Mouse (Mus musculus) erythroid progenitor cell, adult 5-6 weeks (primary cell): ENCODE measurements around the gene Mrpl54. TPM values are rescaled to one million over a fixed set of nuclear protein-coding genes. Genes with fewer than 3 reads are reported as not detected.
A peak's percentile ranks its signal among the peaks of the same experiment; 100 is the strongest.

Experiments used
- ATAC-seq: replicated peaks from 2 replicates; pipeline ENCODE4 v1.8.0; 2016; ENCODE audit warnings: moderate number of reproducible peaks, mild to moderate bottlenecking, moderate TSS enrichment, inconsistent platforms; ENCODE audit not compliant: poor library complexity, low FRiP score, severe bottlenecking
- total RNA-seq, 2 experiments: library from RNA; stranded (forward) in 1 of 2; stranded (reverse) in 1 of 2; fragments of 150-400 nt in 1 of 2; fragments of 186-747, 209-891 nt in 1 of 2; gene quantifications; 2 replicates each; pipeline versions ENCODE4 v1.2.3 to v1.2.4; 2015 to 2017; ENCODE audit warnings: low replicate concordance in 2 of 2

The Mrpl54 gene
- total RNA-seq, 2 experiments from 2014 or later, result 20.0 to 35.2 TPM

- no peak for ATAC-seq
Observed at GRCm38 (mm10) chr10:81268643-81269412, 2.1 kb upstream of the Mrpl54 start.

- peak; percentile 59 for ATAC-seq
Observed at GRCm38 (mm10) chr10:81268056-81268455, 1.3 kb upstream of the Mrpl54 start.

GRCm38 (mm10) chr10:81265540-81265939 lies 1.2 kb downstream of the Mrpl54 start:
- no peak for ATAC-seq

DNA sequence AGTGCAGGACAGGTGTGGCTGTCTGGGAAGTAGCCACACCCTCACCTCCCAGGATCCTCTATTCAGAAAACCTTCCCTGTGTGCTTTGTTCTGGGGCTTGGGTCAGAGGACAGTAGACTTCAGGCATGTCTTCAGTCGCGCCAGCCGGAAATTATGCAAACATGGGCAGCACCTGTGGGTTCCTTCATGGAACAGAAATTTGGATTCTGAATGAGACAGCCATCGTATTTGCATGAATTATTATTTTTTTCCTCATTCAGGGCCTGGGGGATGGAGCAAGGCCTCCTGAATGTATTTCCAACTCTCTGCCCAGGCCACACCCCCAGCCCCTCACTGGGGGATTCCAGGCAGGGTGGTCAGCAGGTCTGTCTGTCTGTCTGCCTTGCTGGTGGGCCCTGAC lies 5.7 kb downstream of the Mrpl54 start:
- ATAC-seq, result no peak

DNA sequence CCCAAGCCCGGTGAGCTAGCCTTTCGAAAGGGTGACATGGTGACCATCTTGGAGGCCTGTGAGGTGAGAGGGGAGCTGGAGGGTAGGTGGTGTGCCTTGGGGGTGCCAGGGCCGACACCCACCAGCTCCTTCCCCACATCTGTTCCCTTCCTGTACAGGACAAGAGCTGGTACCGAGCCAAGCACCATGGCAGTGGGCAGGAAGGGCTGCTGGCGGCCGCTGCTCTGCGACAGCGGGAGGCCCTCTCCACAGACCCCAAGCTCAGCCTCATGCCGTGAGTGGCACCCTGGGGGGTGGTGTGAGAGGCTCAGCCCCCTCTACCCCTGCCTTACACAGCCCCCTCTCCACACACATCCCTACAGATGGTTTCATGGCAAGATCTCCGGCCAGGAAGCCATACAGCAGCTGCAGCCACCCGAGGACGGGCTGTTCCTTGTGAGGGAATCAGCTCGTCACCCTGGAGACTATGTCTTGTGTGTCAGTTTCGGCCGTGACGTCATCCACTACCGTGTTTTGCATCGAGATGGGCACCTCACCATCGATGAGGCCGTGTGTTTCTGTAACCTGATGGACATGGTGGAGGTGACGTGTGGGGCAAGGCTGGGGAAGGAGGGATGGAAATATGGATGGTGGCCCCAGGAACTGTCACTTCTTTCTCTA lies 7.4 kb downstream of the Mrpl54 start:
- ATAC-seq, result no peak

- ATAC-seq, result no peak
Observed at GRCm38 (mm10) chr10:81257158-81258039, 9.3 kb downstream of the Mrpl54 start.

DNA sequence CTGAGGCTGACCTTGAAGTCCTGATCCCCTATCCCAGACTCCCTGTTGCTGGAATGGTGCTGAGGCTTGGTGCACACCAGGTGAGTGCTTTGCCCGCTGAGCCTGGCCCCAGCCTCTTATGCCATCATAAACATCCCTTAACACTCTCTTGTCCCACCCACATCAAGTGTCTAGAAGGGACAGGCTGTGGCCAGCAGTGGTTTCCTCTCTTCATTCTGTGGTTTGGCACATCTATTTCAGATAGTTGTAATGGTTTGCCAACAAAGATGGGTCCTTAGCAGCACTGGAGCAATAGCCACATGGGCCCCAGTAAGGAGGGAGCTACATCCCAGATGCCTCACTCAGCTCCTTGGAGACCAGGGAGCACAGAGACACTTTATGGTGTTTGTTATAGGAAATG lies 11.8 kb downstream of the Mrpl54 start:
- no peak for ATAC-seq

DNA sequence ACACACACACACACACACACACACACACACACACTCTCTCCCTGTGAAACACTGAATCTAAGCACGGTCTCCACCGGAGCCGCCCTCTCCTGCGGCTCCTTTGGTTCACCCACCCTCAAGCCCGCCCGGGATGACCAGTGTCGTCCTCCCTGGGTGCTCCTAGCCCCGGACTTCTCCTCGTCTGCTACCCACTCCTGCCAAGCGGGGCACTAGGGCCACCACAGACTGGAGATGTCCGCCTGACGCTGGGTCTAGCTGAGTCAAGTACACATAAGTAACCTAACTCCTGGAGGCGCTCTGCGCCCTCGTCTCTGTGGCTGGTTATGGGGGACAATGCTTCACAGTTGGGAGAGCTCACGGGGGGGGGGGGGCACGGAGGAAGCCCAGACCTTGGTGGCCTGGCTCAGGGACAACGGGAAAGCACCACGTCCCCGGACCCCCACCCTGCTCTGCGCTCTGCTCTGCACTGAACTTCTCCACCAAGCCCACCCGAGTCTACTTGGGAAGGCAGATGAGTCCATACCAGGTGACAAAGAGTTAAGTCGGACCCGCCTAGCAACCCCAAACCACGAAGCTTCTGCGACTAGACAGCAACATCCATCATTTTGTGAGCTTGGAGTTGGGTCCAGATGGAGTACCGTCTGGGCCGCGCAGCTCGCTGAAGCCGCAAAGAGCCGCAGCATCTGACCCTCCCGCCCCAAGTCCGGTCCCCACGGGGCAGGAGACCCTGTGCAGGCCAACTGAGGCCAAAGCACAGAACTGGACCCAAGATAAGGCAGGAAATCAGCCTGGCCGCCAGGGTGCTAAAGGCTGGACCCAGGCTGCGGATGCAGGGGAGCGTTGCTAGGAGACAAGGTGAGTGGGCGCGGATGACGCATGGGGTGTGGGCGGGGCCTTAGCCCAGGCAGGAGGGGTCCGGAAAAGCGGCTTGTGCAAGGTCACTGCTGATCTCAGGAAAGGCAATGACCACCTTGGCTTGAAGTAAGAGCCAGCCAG lies 14.0 kb downstream of the Mrpl54 start, which contains the start of gene Matk:
TSS of gene Matk (plus strand) at position 512 of the 996 bp plus-strand sequence.
- ATAC-seq, result no peak

GRCm38 (mm10) chr10:81249442-81249841 lies 17.3 kb downstream of the Mrpl54 start:
- ATAC-seq, result no peak

DNA sequence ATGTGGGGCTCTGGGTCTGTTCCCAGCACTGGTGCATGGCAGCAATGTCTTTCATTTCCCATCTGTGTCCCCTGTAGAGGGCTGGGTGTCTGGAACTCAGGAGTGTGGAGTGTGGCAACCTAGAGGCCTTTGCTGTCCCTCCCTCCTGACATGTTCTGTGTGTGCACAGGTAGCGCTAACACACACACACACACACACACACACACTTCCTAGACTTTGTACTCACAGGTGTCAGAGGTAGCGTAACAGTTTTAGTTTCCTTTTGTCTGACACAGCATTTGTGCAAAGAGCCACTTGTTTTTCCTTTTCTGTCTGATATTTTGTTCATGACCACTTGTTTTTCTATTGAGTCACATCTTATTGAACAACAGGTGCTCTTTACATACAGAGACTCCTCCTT lies 18.9 kb downstream of the Mrpl54 start:
- ATAC-seq, result no peak

DNA sequence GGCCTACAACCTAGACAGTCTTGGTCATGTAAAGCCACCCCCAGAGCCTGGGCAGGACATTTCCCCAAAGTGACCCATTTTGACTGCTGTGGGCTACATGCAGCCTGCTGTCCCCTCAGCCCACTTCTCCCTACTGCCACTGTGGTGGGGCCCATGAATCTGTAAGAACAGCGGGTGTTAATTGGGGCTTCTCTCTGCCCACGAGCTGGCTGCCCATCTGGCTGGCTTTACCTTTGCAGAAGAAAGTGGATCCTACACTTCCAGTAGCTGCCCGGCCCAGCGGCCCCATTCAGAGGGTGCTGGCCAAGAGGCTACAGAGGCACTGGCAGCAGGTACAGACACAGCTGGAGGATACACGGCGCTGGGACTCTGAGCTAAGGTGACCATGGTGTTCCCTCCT lies 21.6 kb downstream of the Mrpl54 start:
- no peak for ATAC-seq

DNA sequence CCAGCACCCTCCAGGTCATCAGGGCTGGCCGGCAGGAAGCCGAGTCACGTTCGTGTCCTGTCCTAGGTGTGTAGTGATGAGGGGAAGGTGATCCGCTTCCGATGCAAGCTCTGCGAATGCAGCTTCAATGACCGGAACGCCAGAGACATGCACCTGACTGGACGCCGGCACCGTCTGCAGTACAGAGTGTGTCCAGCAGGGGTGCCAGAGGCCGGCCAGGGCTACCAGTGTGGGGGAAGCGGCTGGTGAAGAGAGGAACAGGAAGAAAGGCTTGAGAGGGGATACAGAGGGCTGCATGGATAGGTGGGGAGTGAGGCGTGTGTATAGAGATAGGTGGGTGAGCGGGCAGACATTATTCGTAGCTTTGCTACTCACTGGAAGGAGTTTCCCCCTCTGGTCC lies 22.1 kb downstream of the Mrpl54 start:
- ATAC-seq, result peak; percentile 63

GRCm38 (mm10) chr10:81244146-81244545 lies 22.6 kb downstream of the Mrpl54 start:
- no peak for ATAC-seq

- no peak for ATAC-seq
Observed at GRCm38 (mm10) chr10:81242021-81242420, 24.7 kb downstream of the Mrpl54 start.

DNA sequence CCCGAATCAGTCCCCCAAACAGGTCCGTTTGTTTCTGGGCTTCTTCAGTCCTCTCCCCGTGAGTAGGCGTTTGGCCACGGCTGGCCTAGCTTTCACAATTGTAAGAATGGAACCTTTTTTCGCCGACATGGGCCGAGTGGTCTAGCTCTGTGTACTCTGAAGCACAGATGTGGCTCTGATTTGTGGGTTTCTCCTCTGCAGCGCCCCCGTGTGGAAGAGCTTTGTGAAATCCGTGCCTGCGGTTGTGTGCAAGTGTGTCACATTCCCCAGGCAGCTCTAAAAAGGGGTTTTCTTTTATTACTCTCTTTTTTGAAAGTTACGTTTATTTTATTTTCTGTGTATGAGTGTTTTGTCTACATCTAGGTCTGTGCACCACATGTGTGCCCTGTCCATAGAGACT lies 25.9 kb downstream of the Mrpl54 start:
- no peak for ATAC-seq

DNA sequence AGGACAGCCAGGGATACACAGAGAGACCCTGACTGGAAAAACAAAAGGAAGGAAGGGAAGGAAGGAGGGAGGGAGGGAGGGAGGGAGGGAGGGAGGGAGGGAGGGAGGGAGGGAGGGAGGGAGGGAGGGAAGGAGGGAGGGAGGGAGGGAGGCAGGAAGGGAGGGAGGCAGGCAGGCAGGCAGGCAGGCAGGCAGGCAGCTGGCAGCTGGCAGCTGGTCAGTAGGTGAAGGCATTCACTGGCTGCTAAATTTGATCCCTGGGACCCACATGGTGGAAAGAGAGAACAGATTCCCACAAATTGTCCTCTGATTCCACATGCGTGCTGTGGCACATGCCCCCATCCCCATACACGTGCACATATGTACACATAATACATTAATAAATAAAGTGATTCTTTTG lies 28.1 kb downstream of the Mrpl54 start:
- no peak for ATAC-seq

DNA sequence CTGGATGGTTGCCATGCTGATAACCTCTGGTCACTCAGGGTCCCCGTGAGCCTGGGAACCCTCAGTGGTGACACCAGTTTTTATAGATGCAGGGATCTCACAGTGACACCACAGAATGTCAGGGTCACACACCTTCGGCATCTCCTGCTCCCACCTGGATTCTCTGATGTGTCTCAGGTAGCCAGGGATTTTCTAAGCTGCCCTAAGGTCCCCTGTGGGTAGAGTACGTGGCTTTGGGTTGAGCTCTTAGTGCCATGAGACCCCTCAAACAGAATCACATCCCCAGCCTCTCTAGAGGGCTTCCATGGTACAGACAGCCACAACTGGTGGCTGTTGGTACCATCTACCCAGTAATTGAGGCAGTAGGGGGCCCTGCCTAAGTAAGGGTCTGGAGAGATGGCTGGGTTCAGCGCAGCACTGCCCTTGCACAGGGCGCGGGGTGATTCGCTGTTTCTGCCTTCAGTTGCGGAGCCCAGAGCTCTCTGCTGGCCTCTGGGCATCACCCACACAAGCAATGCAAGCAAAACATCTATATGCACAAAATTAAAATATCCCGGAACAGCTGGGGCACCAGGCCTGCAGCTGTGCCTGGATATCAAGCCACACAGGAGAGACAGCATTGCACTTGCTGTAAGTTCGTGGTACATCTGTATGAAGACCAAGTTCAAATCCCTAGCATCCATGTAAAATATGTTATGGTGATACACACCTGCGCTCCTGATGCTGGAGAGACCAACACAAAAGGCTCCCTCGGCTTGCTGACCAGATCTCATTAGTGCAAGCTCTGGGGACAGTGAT lies 30.1 kb downstream of the Mrpl54 start:
- no peak for ATAC-seq

GRCm38 (mm10) chr10:81234206-81234605 lies 32.5 kb downstream of the Mrpl54 start:
- ATAC-seq, result no peak

DNA sequence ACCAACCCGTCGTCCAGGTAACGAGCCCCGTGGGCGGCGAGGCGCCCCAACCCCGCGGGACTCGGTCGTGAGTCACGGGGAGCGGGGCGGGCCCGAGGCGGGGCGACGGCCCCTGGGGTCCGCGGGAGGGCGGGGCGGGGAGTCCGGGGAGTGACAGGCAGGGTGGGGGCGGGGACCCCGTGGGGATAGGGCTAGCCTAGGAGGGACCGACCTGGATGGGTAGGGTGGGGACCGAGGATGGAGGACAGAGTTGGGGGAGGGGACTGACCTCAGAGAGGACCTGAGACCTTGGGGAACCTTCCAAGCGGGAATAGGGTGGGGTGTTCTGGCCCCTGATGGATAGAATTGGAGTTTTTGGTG lies 33.5 kb downstream of the Mrpl54 start:
- no peak for ATAC-seq
